Mouse (Mus musculus): Measurements from ENCODE around the gene Prkab2. TPM values are rescaled to one million over a fixed set of nuclear protein-coding genes. Genes with fewer than 3 reads are reported as not detected.

Prkab2 gene
- total and polyA plus RNA-seq, 3 experiments: 0.68 to 1.5 (median 1.4) TPM

- Histone ChIP-seq H3K4me2 (ENCODE audit: insufficient read depth, low read depth, poor library complexity, severe bottlenecking) (no peak overlapping the region), H3K9ac (ENCODE audit: insufficient read depth, low read depth) (no peak overlapping the region), H3K27ac (ENCODE audit: insufficient read depth, low read depth) (no peak overlapping the region), H3K36me3 (replicated peaks in 1 of 2; ENCODE audit: control insufficient read depth in 1 of 2, insufficient read depth in 1 of 2, low read length in 1 of 2) (peaks cover 0 to 58% of the 10 kb centered on the region in 2 experiments), H3K4me1 (ENCODE audit: control insufficient read depth in 1 of 2, insufficient read depth in 2 of 2) (peaks cover 5 to 14% of the 10 kb centered on the region in 2 experiments), H3K27me3 (replicated peaks) (no peaks in the 10 kb centered on the region), H3K79me2 (replicated peaks; ENCODE audit: control insufficient read depth, extremely low read depth, insufficient read depth, poor library complexity, severe bottlenecking) (no peaks in the 10 kb centered on the region), H3K4me3 (replicated peaks in 1 of 3; ENCODE audit: low read depth in 2 of 3, low read length in 2 of 3, poor library complexity in 1 of 3) (no peak overlapping the region), H3K9me3 (replicated peaks; ENCODE audit: low read length) (no peaks in the 10 kb centered on the region)
- in situ Hi-C loops (cut with MboI; ENCODE audit: low pct_ligation_motif_present, low pct_unique_long_range_greater_than_20kb, low sequenced_read_pairs) (no loop called here), dilution Hi-C loops (cut with MboI; ENCODE audit: extremely low pct_ligation_motif_present, extremely low pct_unique_long_range_greater_than_20kb, low sequenced_read_pairs) (no loop called here)
- no peak for TF ChIP-seq SMC3 (IDR thresholded peaks at IDR 0.05; ENCODE audit: low read depth, low read length)
- no peak for TF ChIP-seq POLR2AphosphoS2 (IDR thresholded peaks at IDR 0.05; ENCODE audit: low read depth, low read length)
- no peak for TF ChIP-seq ZKSCAN1 (IDR thresholded peaks at IDR 0.05; ENCODE audit: borderline replicate concordance, low read depth, low read length)
- TF ChIP-seq E2F4 (IDR thresholded peaks at IDR 0.05; ENCODE audit: insufficient replicate concordance, low read depth, low read length): no peak
- no peak for TF ChIP-seq ETS1 (conservative IDR thresholded peaks at IDR 0.05; ENCODE audit: low read depth, low read length)
- TF ChIP-seq NRF1 (IDR thresholded peaks at IDR 0.05; ENCODE audit: low read depth, low read length): no peak
- TF ChIP-seq CHD2 (IDR thresholded peaks at IDR 0.05; ENCODE audit: low read length): no peak
- no peak for TF ChIP-seq MAFK (IDR thresholded peaks at IDR 0.05; ENCODE audit: insufficient replicate concordance, low read length)
- no peak for TF ChIP-seq UBTF (IDR thresholded peaks at IDR 0.05; ENCODE audit: low read depth, low read length)
- TF ChIP-seq MEF2A (IDR thresholded peaks at IDR 0.05; ENCODE audit: borderline replicate concordance, low read depth, low read length): no peak
- TF ChIP-seq USF1 (IDR thresholded peaks at IDR 0.05; ENCODE audit: low read depth, low read length): no peak
- DNase-seq (ENCODE audit: extremely low read depth): no peak
Observed at GRCm38 (mm10) chr3:97665525-97665924, 7.5 kb downstream of the Prkab2 start.

DNA sequence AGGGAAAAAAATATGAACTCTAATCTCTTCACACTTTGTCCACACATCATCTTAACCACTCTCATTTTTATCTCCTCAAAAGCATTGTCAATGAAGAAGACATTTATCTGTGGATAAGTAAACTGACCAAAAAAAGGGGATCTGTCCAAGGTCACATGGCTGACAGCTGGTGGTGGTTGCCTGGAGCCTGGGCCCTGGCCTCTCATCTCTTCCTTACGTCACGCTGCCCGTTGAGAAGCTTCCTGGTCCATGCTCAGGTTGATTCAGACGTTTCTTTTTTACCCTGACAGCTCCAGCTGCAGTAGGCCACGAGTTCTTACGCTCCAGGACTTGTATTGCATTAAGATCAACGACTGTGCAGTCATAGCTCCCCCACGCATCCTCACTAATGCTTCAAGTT lies 8.2 kb downstream of the Prkab2 start:
- H3K9ac ChIP-seq (ENCODE audit: insufficient read depth, low read depth): no peak overlapping the region
- H3K36me3 ChIP-seq (replicated peaks in 1 of 2; ENCODE audit: control insufficient read depth in 1 of 2, insufficient read depth in 1 of 2, low read length in 1 of 2): peaks cover 0 to 62% of the 10 kb centered on the region in 2 experiments
- H3K4me1 ChIP-seq (ENCODE audit: control insufficient read depth in 1 of 2, insufficient read depth in 2 of 2): peaks cover 5 to 7% of the 10 kb centered on the region in 2 experiments
- H3K4me2 ChIP-seq (ENCODE audit: insufficient read depth, low read depth, poor library complexity, severe bottlenecking): no peak overlapping the region
- in situ Hi-C loops (cut with MboI; ENCODE audit: low pct_ligation_motif_present, low pct_unique_long_range_greater_than_20kb, low sequenced_read_pairs): no loop called here
- H3K79me2 ChIP-seq (replicated peaks; ENCODE audit: control insufficient read depth, extremely low read depth, insufficient read depth, poor library complexity, severe bottlenecking): no peaks in the 10 kb centered on the region
- dilution Hi-C loops (cut with MboI; ENCODE audit: extremely low pct_ligation_motif_present, extremely low pct_unique_long_range_greater_than_20kb, low sequenced_read_pairs): no loop called here
- no peak for DNase-seq (ENCODE audit: extremely low read depth)
- no peak overlapping the region for H3K4me3 ChIP-seq (replicated peaks in 1 of 3; ENCODE audit: low read depth in 2 of 3, low read length in 2 of 3, poor library complexity in 1 of 3)
- no peaks in the 10 kb centered on the region for H3K9me3 ChIP-seq (replicated peaks; ENCODE audit: low read length)
- no peaks in the 10 kb centered on the region for H3K27me3 ChIP-seq (replicated peaks)
- TF ChIP-seq ETS1 (conservative IDR thresholded peaks at IDR 0.05; ENCODE audit: low read depth, low read length) (no peak), UBTF (IDR thresholded peaks at IDR 0.05; ENCODE audit: low read depth, low read length) (no peak), EP300 (IDR thresholded peaks at IDR 0.05; ENCODE audit: low read length) (no peak), BHLHE40 (IDR thresholded peaks at IDR 0.05; ENCODE audit: low read depth, low read length) (no peak), MEF2A (IDR thresholded peaks at IDR 0.05; ENCODE audit: borderline replicate concordance, low read depth, low read length) (no peak), MYC (IDR thresholded peaks at IDR 0.05; ENCODE audit: low read depth, low read length) (no peak), ZC3H11A (IDR thresholded peaks at IDR 0.05; ENCODE audit: low read depth, low read length) (no peak), SMC3 (IDR thresholded peaks at IDR 0.05; ENCODE audit: low read depth, low read length) (no peak), TBP (conservative IDR thresholded peaks at IDR 0.05; ENCODE audit: low read depth, low read length) (no peak), POLR2A (IDR thresholded peaks at IDR 0.05; ENCODE audit: low read depth, low read length) (no peak), ZNF384 (IDR thresholded peaks at IDR 0.05; ENCODE audit: low read depth, low read length) (no peak), RAD21 (IDR thresholded peaks at IDR 0.05; ENCODE audit: low read depth, low read length) (no peak), ELF1 (IDR thresholded peaks at IDR 0.05; ENCODE audit: low read depth, low read length) (no peak)
- no peak overlapping the region for H3K27ac ChIP-seq (ENCODE audit: insufficient read depth, low read depth)
